Mouse (Mus musculus): ENCODE measurements around the gene Snrpb. TPM values are rescaled to one million over a fixed set of nuclear protein-coding genes. Genes with fewer than 3 reads are reported as not detected.
A peak's percentile ranks its signal among the peaks of the same experiment; 100 is the strongest.

The Snrpb gene
- total RNA-seq, 1 experiment from 2014 or later, result 135 TPM

GRCm38 (mm10) chr2:130155171-130155570 is 24.0 kb downstream of the Snrpb start:
- no peak for ATAC-seq (replicated peaks in 1 of 2; ENCODE audit: insufficient read depth in 1 of 2, low FRiP score in 2 of 2, low TSS enrichment in 1 of 2, low read depth in 1 of 2, poor library complexity in 2 of 2, severe bottlenecking in 2 of 2)

GRCm38 (mm10) chr2:130146089-130146668 is 33.0 kb downstream of the Snrpb start:
- ATAC-seq (replicated peaks in 1 of 2; ENCODE audit: insufficient read depth in 1 of 2, low FRiP score in 2 of 2, low TSS enrichment in 1 of 2, low read depth in 1 of 2, poor library complexity in 2 of 2, severe bottlenecking in 2 of 2), result no peak

- ATAC-seq (replicated peaks in 1 of 2; ENCODE audit: insufficient read depth in 1 of 2, low FRiP score in 2 of 2, low TSS enrichment in 1 of 2, low read depth in 1 of 2, poor library complexity in 2 of 2, severe bottlenecking in 2 of 2), result no peak
Observed at GRCm38 (mm10) chr2:130144703-130145324, 34.4 kb downstream of the Snrpb start.

- no peak for ATAC-seq (replicated peaks in 1 of 2; ENCODE audit: insufficient read depth in 1 of 2, low FRiP score in 2 of 2, low TSS enrichment in 1 of 2, low read depth in 1 of 2, poor library complexity in 2 of 2, severe bottlenecking in 2 of 2)
Observed at GRCm38 (mm10) chr2:130143011-130143410, 36.2 kb downstream of the Snrpb start.

GRCm38 (mm10) chr2:130129687-130130086 is 49.5 kb downstream of the Snrpb start:
- peak; percentile 76 to 77 for ATAC-seq (replicated peaks in 1 of 2; ENCODE audit: insufficient read depth in 1 of 2, low FRiP score in 2 of 2, low TSS enrichment in 1 of 2, low read depth in 1 of 2, poor library complexity in 2 of 2, severe bottlenecking in 2 of 2)

GRCm38 (mm10) chr2:130126073-130126472 is 53.1 kb downstream of the Snrpb start:
- ATAC-seq (replicated peaks in 1 of 2; ENCODE audit: insufficient read depth in 1 of 2, low FRiP score in 2 of 2, low TSS enrichment in 1 of 2, low read depth in 1 of 2, poor library complexity in 2 of 2, severe bottlenecking in 2 of 2), result no peak

GRCm38 (mm10) chr2:130125279-130126059 is 53.7 kb downstream of the Snrpb start:
- no peak for ATAC-seq (replicated peaks in 1 of 2; ENCODE audit: insufficient read depth in 1 of 2, low FRiP score in 2 of 2, low TSS enrichment in 1 of 2, low read depth in 1 of 2, poor library complexity in 2 of 2, severe bottlenecking in 2 of 2)

Other genes with a start within 250 kb of the Snrpb start
- 0.30 TPM in 1 of 2 replicates, not detected in the other for gene Tgm3, start 167.1 kb downstream of the Snrpb start, total RNA-seq (2017)
- not detected in 2 replicates for gene Tgm6, start 67.0 kb downstream of the Snrpb start, total RNA-seq (2017)
- gene Tmc2, start 15.8 kb upstream of the Snrpb start, total RNA-seq (2017), result not detected in 2 replicates
- gene Nop56, start 95.0 kb upstream of the Snrpb start, total RNA-seq (2017), result 416 and 547 TPM in 2 replicates
- gene Idh3b, start 105.1 kb upstream of the Snrpb start, total RNA-seq (2017), result 98.3 and 145 TPM in 2 replicates
- not detected in 2 replicates for gene Ebf4, start 115.8 kb upstream of the Snrpb start, total RNA-seq (2017)
- 0.94 and 6.9 TPM in 2 replicates for gene Cpxm1, start 218.2 kb upstream of the Snrpb start, total RNA-seq (2017)
- not detected in 2 replicates for gene Gm28372, start 225.8 kb upstream of the Snrpb start, total RNA-seq (2017)
- not detected in 2 replicates for gene 1700020A23Rik, start 225.9 kb upstream of the Snrpb start, total RNA-seq (2017)
- not detected in 2 replicates for gene Tmem239, start 227.1 kb upstream of the Snrpb start, total RNA-seq (2017)
- 127 and 142 TPM in 2 replicates for gene Vps16, start 244.9 kb upstream of the Snrpb start, total RNA-seq (2017)
- 11.5 and 12.5 TPM in 2 replicates for gene Pced1a, start 245.3 kb upstream of the Snrpb start, total RNA-seq (2017)

Data from hematopoietic stem cell, adult 5-6 weeks (primary cell).